Mouse (Mus musculus) olfactory bulb, adult 2 months (tissue): ENCODE results near the gene Rpn2.

Experiments
- CTCF ChIP-seq: fragments of 200-500 bp; IDR thresholded peaks from 2 replicates; pipeline ENCODE4 v1.5.1; 2012; ENCODE audit warnings: low read depth, mild to moderate bottlenecking, low read length, moderate library complexity; ENCODE audit not compliant: insufficient read depth
- POLR2A ChIP-seq: fragments of 200-500 bp; IDR thresholded peaks from 2 replicates; pipeline ENCODE4 v1.6.1; 2012; ENCODE audit warnings: mild to moderate bottlenecking, low read depth, low read length, moderate library complexity; ENCODE audit not compliant: insufficient read depth

GRCm38 (mm10) chr2:157307715-157308265 lies 29.0 kb downstream of the Rpn2 start:
- TF ChIP-seq CTCF (no peak), POLR2A (no peak)
